Mouse (Mus musculus) hindbrain, embryonic 11.5 days (tissue): ENCODE data around the gene Zbtb14. TPM values are rescaled to one million over a fixed set of nuclear protein-coding genes. Genes with fewer than 3 reads are reported as not detected.
A peak's percentile ranks its signal among the peaks of the same experiment; 100 is the strongest.

ENCODE experiments used
- ATAC-seq: fragments of 200-750 bp; cut with Nextera tagmentation; 2 replicates; pipeline ENCODE4 v1.8.0; 2017; ENCODE audit warnings: mild to moderate bottlenecking, moderate TSS enrichment, moderate library complexity; ENCODE audit not compliant: low FRiP score
- DNase-seq: peaks from one replicate; pipeline ENCODE4 v3.0.0-alpha.2; 2015; ENCODE audit warnings: low spot score
- H3K27ac ChIP-seq: fragments of 300-500 bp; sonication (generic); 2 replicates; pipeline ENCODE4 v1.5.1; 2014; ENCODE audit warnings: mild to moderate bottlenecking, low read depth, low read length
- H3K27me3 ChIP-seq: fragments of 300-500 bp; sonication (generic); 2 replicates; pipeline ENCODE4 v1.6.1; 2014; ENCODE audit warnings: mild to moderate bottlenecking, low read length, moderate library complexity, mixed read lengths; ENCODE audit not compliant: control insufficient read depth, insufficient read depth
- H3K36me3 ChIP-seq: fragments of 300-500 bp; sonication (generic); 2 replicates; pipeline ENCODE4 v1.6.1; 2014; ENCODE audit warnings: mild to moderate bottlenecking, low read length, moderate library complexity, mixed read lengths; ENCODE audit not compliant: control insufficient read depth, insufficient read depth
- H3K4me1 ChIP-seq: fragments of 300-500 bp; sonication (generic); replicated peaks from 2 replicates; pipeline ENCODE4 v1.6.1; 2014; ENCODE audit warnings: low read length, mixed read lengths; ENCODE audit not compliant: control insufficient read depth, insufficient read depth
- H3K4me2 ChIP-seq: fragments of 300-500 bp; sonication (generic); replicated peaks from 2 replicates; pipeline ENCODE4 v1.6.1; 2014; ENCODE audit warnings: mild to moderate bottlenecking, low read depth, low read length
- H3K4me3 ChIP-seq: fragments of 300-500 bp; sonication (generic); 2 replicates; pipeline ENCODE4 v1.5.1; 2014; ENCODE audit warnings: low read depth, low read length
- H3K9ac ChIP-seq: fragments of 300-500 bp; sonication (generic); 2 replicates; pipeline ENCODE4 v1.6.1; 2014; ENCODE audit warnings: low read depth, low read length
- H3K9me3 ChIP-seq: fragments of 300-500 bp; sonication (generic); 2 replicates; pipeline ENCODE4 v1.6.1; 2016; ENCODE audit warnings: low read length; ENCODE audit not compliant: control insufficient read depth
- WGBS: fragments of 180-500 bp; shearing (Covaris S2); extraction: QIAGEN DNeasy Blood & Tissue Kit; methylation state at CpG from one replicate; pipeline ENCODE4 v1.1.7; 2014; 5-methylcytosine and 5-hydroxymethylcytosine counted together
- polyA plus RNA-seq: library from polyadenylated mRNA; unstranded; fragments of >200 nt; fragmentation: Nextera tagmentation; extraction: Ambion mirVana; gene quantifications from 2 replicates; pipeline ENCODE4 v1.2.1, GENCODE M21; 2014

Zbtb14 gene
- polyA plus RNA-seq, 1 experiment from 2014 or later = 26.0 TPM

GRCm38 (mm10) chr17:69397163-69397562 is 14.3 kb downstream of the Zbtb14 start:
- no peak for DNase-seq

GRCm38 (mm10) chr17:69398092-69398491 is 15.2 kb downstream of the Zbtb14 start:
- no peaks in the 10 kb centered on the region for H3K36me3 ChIP-seq
- H3K9ac ChIP-seq = no peak overlapping the region
- ATAC-seq (no peak), DNase-seq (no peak)
- no peak overlapping the region for H3K4me3 ChIP-seq
- H3K4me2 ChIP-seq = no peak overlapping the region
- no peaks in the 10 kb centered on the region; the same call in 1 of the 2 replicates for H3K4me1 ChIP-seq
- H3K27ac ChIP-seq = no peak overlapping the region
- no peaks in the 10 kb centered on the region for H3K27me3 ChIP-seq
- H3K9me3 ChIP-seq = no peaks in the 10 kb centered on the region

More at GRCm38 (mm10) chr17:69397163-69397562, 14.3 kb downstream of the Zbtb14 start:
- WGBS = 72% methylated on average over 5 of the region's 5 CpGs
- no peaks in the 10 kb centered on the region; the same call in 1 of the 2 replicates for H3K4me1 ChIP-seq
- H3K27me3 ChIP-seq = no peaks in the 10 kb centered on the region
- H3K4me3 ChIP-seq = no peak overlapping the region
- H3K9me3 ChIP-seq = no peaks in the 10 kb centered on the region
- no peak overlapping the region for H3K4me2 ChIP-seq
- no peak overlapping the region for H3K27ac ChIP-seq
- ATAC-seq = no peak
- no peak overlapping the region for H3K9ac ChIP-seq
- no peaks in the 10 kb centered on the region for H3K36me3 ChIP-seq

DNA sequence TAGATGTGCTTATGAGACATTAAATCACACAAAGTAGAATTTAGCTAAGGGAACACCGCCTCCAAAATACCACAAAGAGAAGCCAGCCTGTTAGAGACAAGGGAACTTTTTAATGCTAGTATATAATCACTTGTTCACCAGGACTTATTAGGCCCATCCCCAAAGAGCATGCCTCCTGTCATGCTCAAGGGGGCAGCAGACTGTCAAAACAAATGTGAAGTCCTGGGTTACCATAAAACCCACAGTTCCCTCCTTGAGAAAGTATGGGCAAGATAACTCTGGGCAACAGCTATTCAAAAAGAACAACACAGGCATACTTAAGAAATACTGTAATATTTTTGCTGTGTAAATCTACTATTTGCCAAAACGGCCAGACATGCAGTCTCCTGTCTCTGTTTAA is 18.3 kb downstream of the Zbtb14 start:
- Histone ChIP-seq H3K9me3 (no peaks in the 10 kb centered on the region), H3K27me3 (no peaks in the 10 kb centered on the region), H3K9ac (no peak overlapping the region), H3K36me3 (no peaks in the 10 kb centered on the region), H3K27ac (no peak overlapping the region), H3K4me1 (no peaks in the 10 kb centered on the region; the same call in 1 of the 2 replicates), H3K4me2 (no peak overlapping the region), H3K4me3 (no peak overlapping the region)
- ATAC-seq (no peak), DNase-seq (no peak)
- 85% methylated on average over 2 of the region's 2 CpGs for WGBS

DNA sequence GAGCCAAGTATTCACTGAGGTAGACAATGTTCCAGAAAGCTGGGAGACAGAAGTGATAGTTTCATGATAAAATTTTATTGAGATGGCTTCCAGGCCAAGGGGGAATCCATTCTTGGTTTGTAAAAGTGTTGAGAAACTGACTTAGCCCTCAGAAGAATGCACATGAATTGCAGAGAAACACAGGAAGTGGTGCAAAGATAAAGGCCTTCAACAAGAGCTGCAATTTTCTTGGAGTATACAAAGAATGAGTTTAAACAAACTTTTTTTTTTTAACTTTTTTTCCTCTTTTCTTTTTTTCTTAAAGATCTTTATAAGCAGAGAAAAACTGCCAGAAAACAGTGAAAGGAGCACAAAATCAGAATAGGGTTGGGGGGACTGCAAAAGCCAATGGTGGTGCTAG is 33.3 kb downstream of the Zbtb14 start:
- Histone ChIP-seq H3K4me2 (no peak overlapping the region), H3K36me3 (no peaks in the 10 kb centered on the region), H3K4me3 (peak overlapping the region; percentile 74; the same call in 1 of the 2 replicates), H3K27ac (no peak overlapping the region), H3K27me3 (no peaks in the 10 kb centered on the region), H3K4me1 (no peaks in the 10 kb centered on the region), H3K9ac (no peak overlapping the region), H3K9me3 (no peaks in the 10 kb centered on the region)
- DNase-seq (no peak), ATAC-seq (no peak)

DNA sequence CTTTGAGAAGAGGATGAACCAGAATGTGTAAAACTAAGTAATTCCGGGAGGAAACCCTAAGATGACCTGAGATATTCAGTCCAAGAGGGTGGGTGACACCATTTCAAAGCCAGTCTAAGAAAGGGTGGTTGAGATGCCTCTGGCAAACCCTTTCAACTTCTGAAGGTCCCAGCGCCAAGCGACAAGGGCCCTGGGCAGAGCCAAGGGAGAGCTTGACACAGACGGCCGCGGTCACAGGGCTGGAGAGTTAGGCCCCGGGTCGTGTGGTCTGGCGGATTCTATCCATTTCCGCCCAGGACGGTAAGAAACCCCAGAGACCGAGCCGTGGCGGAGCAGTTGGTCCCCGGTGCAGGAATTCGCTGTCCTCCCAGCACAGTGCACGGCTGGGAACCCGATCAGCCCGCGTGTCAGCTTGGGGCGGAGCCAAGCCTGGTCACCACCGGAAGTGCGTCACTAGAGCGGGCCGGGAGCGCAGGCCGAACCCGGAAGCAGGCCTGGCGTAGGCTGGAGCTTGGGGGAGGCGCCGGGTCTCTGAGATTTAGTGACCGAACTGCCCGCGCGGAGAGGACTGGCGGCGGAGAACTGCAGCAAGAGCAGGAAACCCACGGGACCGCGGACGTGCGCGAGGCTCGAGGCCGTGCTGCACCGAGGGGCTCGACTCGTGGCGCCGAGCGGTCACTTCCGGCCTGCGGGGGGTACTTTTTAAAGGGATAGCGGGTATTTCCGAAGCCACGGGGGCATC is 34.2 kb downstream of the Zbtb14 start:
- no peaks in the 10 kb centered on the region for H3K4me1 ChIP-seq
- ATAC-seq = peak; percentile 100
- under 1% methylated on average over 56 of the region's 56 CpGs for WGBS

GRCm38 (mm10) chr17:69417724-69418373 is 35.0 kb downstream of the Zbtb14 start:
- H3K9ac ChIP-seq = peak overlapping the region; percentile 91
- WGBS = 3% methylated on average over 26 of the region's 26 CpGs
- no peak for DNase-seq
- H3K4me3 ChIP-seq = peak overlapping the region; percentile 74
- peak overlapping the region; percentile 90 for H3K27ac ChIP-seq
- H3K4me1 ChIP-seq = no peaks in the 10 kb centered on the region
- no peaks in the 10 kb centered on the region for H3K27me3 ChIP-seq
- H3K36me3 ChIP-seq = no peaks in the 10 kb centered on the region
- ATAC-seq = peak; percentile 74
- H3K9me3 ChIP-seq = no peaks in the 10 kb centered on the region
- H3K4me2 ChIP-seq = peak overlapping the region; percentile 61

More for the DNA sequence above, 34.2 kb downstream of the Zbtb14 start:
- no peaks in the 10 kb centered on the region for H3K9me3 ChIP-seq
- peak overlapping the region; percentile 61 for H3K4me2 ChIP-seq
- peak overlapping the region; percentile 91 for H3K9ac ChIP-seq
- peak overlapping the region; percentile 90 for H3K27ac ChIP-seq
- no peaks in the 10 kb centered on the region for H3K36me3 ChIP-seq
- H3K4me3 ChIP-seq = peak overlapping the region; percentile 74
- H3K27me3 ChIP-seq = no peaks in the 10 kb centered on the region
- DNase-seq = peak; percentile 95

DNA sequence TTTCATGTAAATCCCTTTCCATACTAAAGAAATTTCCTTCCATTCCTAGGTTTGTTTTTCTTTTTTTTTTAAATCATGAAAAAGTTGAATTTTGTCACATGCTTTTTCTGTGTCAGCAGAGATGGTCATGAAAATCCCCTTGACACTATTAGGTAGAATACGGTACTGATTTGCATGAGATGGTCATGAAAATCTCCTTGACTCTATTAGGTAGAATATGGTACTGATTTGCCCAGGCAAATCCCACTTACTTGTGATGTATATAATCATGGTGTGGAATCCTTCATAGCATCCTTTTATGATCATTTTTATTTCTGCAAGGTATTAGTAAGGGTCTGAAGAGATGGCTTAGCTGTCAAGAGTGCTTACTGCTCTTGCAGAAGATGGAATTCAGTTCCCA is 38.7 kb downstream of the Zbtb14 start:
- H3K4me1 ChIP-seq = no peaks in the 10 kb centered on the region
- WGBS = 8% methylated on average over 1 of the region's 1 CpGs
- no peak overlapping the region for H3K27ac ChIP-seq
- H3K4me3 ChIP-seq = no peak overlapping the region
- no peak overlapping the region for H3K9ac ChIP-seq
- no peaks in the 10 kb centered on the region for H3K36me3 ChIP-seq
- peak; percentile 31 for DNase-seq
- no peaks in the 10 kb centered on the region for H3K27me3 ChIP-seq
- ATAC-seq = no peak
- no peaks in the 10 kb centered on the region for H3K9me3 ChIP-seq
- H3K4me2 ChIP-seq = no peak overlapping the region

GRCm38 (mm10) chr17:69437836-69438235 is 55.0 kb downstream of the Zbtb14 start:
- H3K36me3 ChIP-seq = no peaks in the 10 kb centered on the region
- H3K4me2 ChIP-seq = no peak overlapping the region
- 74% methylated on average over 5 of the region's 5 CpGs for WGBS
- no peak for DNase-seq
- no peak overlapping the region for H3K4me3 ChIP-seq
- H3K27me3 ChIP-seq = peaks cover 31% of the 10 kb centered on the region
- H3K4me1 ChIP-seq = 0 out of 2 replicates have a peak, but pooled peaks cover 2% of the 10 kb centered on the region
- no peak overlapping the region for H3K27ac ChIP-seq
- H3K9me3 ChIP-seq = no peaks in the 10 kb centered on the region
- no peak for ATAC-seq
- no peak overlapping the region for H3K9ac ChIP-seq

GRCm38 (mm10) chr17:69438486-69438885 is 55.6 kb downstream of the Zbtb14 start:
- WGBS = 35% methylated on average over 14 of the region's 14 CpGs
- Histone ChIP-seq H3K27me3 (peaks cover 31% of the 10 kb centered on the region), H3K4me1 (0 out of 2 replicates have a peak, but pooled peaks cover 2% of the 10 kb centered on the region), H3K27ac (no peak overlapping the region), H3K9ac (no peak overlapping the region), H3K4me2 (peak overlapping the region; percentile 70), H3K36me3 (no peaks in the 10 kb centered on the region), H3K4me3 (no peak overlapping the region), H3K9me3 (no peaks in the 10 kb centered on the region)
- ATAC-seq = no peak
- peak; percentile 7 for DNase-seq
